Mouse (Mus musculus): ENCODE measurements around the gene Osgep. TPM values are rescaled to one million over a fixed set of nuclear protein-coding genes. Genes with fewer than 3 reads are reported as not detected.
"Not testable (repeated sequence)": the region's sequence is repeated elsewhere in the genome, so short reads cannot be mapped to it uniquely, and the experiment has no call there.

Osgep gene
- polyA plus RNA-seq, 1 experiment from 2014 or later: 172 TPM

DNA sequence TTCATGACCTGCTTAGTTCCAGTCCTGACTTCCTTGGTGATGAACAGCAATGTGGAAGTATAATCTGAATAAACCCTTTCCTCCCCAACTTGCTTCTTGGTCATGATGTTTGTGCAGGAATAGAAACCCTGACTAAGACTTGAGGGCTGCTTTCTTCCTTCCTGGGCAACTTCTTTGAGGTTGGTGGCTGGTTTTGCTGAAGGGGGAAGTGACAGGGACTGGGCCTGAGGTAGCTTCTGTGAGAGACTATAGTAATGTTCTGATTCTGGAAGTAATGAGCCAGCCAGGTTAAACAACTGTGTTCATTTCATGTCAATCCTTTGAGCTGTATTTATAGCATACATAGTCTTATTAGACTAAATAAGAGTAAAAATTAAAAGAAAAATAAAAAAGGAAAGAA lies 59.7 kb downstream of the Osgep start:
- not testable (repeated sequence) for ATAC-seq (ENCODE audit: insufficient read depth, low FRiP score, low TSS enrichment); H3K36me3 ChIP-seq (ENCODE audit: control insufficient read depth, insufficient read depth, low read length); H3K9ac ChIP-seq (ENCODE audit: low read length); H3K4me1 ChIP-seq (ENCODE audit: control insufficient read depth, insufficient read depth, low read length); H3K4me2 ChIP-seq (ENCODE audit: low read depth); H3K9me3 ChIP-seq (ENCODE audit: control insufficient read depth, low read length); DNase-seq (ENCODE audit: low spot score); H3K4me3 ChIP-seq (ENCODE audit: low read depth, low read length); H3K27me3 ChIP-seq (ENCODE audit: control insufficient read depth, insufficient read depth, low read length); H3K27ac ChIP-seq (ENCODE audit: low read depth, low read length)

DNA sequence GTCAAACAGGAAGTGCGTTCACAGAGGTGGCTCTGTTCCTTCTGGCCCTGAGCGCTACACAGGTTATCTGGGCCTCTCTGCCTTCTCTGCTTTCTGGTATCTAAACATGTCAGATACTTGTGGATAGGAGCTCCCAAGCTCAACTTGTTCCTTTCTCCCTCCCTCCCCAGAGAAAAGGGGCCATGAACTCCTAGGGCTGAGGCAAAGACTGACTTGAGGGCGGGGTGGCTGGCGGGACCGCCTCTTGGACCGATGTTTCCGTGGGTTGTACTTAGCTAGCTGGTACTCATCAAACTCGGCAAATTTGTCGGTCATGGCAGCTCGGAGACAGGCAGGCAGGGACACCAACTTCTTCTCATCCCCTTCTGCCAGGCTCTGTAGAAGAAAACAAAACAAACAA lies 62.1 kb downstream of the Osgep start:
- H3K4me1 ChIP-seq (ENCODE audit: control insufficient read depth, insufficient read depth, low read length): no peaks in the 10 kb centered on the region
- DNase-seq (ENCODE audit: low spot score) (no peak), ATAC-seq (ENCODE audit: insufficient read depth, low FRiP score, low TSS enrichment) (no peak)
- H3K9ac ChIP-seq (ENCODE audit: low read length): no peak overlapping the region
- no peak overlapping the region for H3K4me2 ChIP-seq (ENCODE audit: low read depth)
- no peak overlapping the region for H3K27ac ChIP-seq (ENCODE audit: low read depth, low read length)
- no peak overlapping the region for H3K4me3 ChIP-seq (ENCODE audit: low read depth, low read length)
- H3K27me3 ChIP-seq (ENCODE audit: control insufficient read depth, insufficient read depth, low read length): no peaks in the 10 kb centered on the region
- no peaks in the 10 kb centered on the region for H3K9me3 ChIP-seq (ENCODE audit: control insufficient read depth, low read length)
- 93% methylated on average over 10 of the region's 10 CpGs for WGBS
- H3K36me3 ChIP-seq (ENCODE audit: control insufficient read depth, insufficient read depth, low read length): no peaks in the 10 kb centered on the region

Other genes starting within 250 kb of the Osgep start
- not detected in 2 replicates for gene Olfr747, start 231.7 kb downstream of the Osgep start, polyA plus RNA-seq (2014; fragmentation: Nextera tagmentation; extraction: Ambion mirVana)
- not detected in 2 replicates for gene Olfr748, start 217.5 kb downstream of the Osgep start, polyA plus RNA-seq (2014; fragmentation: Nextera tagmentation; extraction: Ambion mirVana)
- not detected in 2 replicates for gene Olfr749, start 179.8 kb downstream of the Osgep start, polyA plus RNA-seq (2014; fragmentation: Nextera tagmentation; extraction: Ambion mirVana)
- 100 and 103 TPM in 2 replicates for gene Ttc5, start 139.4 kb downstream of the Osgep start, polyA plus RNA-seq (2014; fragmentation: Nextera tagmentation; extraction: Ambion mirVana)
- gene Ccnb1ip1, start 117.2 kb downstream of the Osgep start, polyA plus RNA-seq (2014; fragmentation: Nextera tagmentation; extraction: Ambion mirVana): not detected in 2 replicates
- gene Parp2, start 117.1 kb downstream of the Osgep start, polyA plus RNA-seq (2014; fragmentation: Nextera tagmentation; extraction: Ambion mirVana): 62.6 and 65.2 TPM in 2 replicates
- gene Tep1, start 54.3 kb downstream of the Osgep start, polyA plus RNA-seq (2014; fragmentation: Nextera tagmentation; extraction: Ambion mirVana): 4.9 TPM in 2 replicates
- 0.17 and 0.28 TPM in 2 replicates for gene Klhl33, start 27.4 kb downstream of the Osgep start, polyA plus RNA-seq (2014; fragmentation: Nextera tagmentation; extraction: Ambion mirVana)
- 330 and 340 TPM in 2 replicates for gene Apex1, start 75 bp upstream of the Osgep start, polyA plus RNA-seq (2014; fragmentation: Nextera tagmentation; extraction: Ambion mirVana)
- gene Pip4p1, start 6.0 kb upstream of the Osgep start, polyA plus RNA-seq (2014; fragmentation: Nextera tagmentation; extraction: Ambion mirVana): 59.4 and 68.4 TPM in 2 replicates
- gene Pnp, start 6.2 kb upstream of the Osgep start, polyA plus RNA-seq (2014; fragmentation: Nextera tagmentation; extraction: Ambion mirVana): 55.9 and 56.5 TPM in 2 replicates
- gene Gm49342, start 19.6 kb upstream of the Osgep start, polyA plus RNA-seq (2014; fragmentation: Nextera tagmentation; extraction: Ambion mirVana): not detected in 2 replicates
- gene Pnp2, start 31.1 kb upstream of the Osgep start, polyA plus RNA-seq (2014; fragmentation: Nextera tagmentation; extraction: Ambion mirVana): 0.30 and 0.68 TPM in 2 replicates
- not detected in 2 replicates for gene Rnase10, start 82.9 kb upstream of the Osgep start, polyA plus RNA-seq (2014; fragmentation: Nextera tagmentation; extraction: Ambion mirVana)
- gene Rnase9, start 117.0 kb upstream of the Osgep start, polyA plus RNA-seq (2014; fragmentation: Nextera tagmentation; extraction: Ambion mirVana): not detected in 2 replicates
- not detected in 2 replicates for gene Rnase11, start 125.3 kb upstream of the Osgep start, polyA plus RNA-seq (2014; fragmentation: Nextera tagmentation; extraction: Ambion mirVana)
- gene Rnase12, start 132.8 kb upstream of the Osgep start, polyA plus RNA-seq (2014; fragmentation: Nextera tagmentation; extraction: Ambion mirVana): not detected in 2 replicates
- not detected in 2 replicates for gene Olfr750, start 149.5 kb upstream of the Osgep start, polyA plus RNA-seq (2014; fragmentation: Nextera tagmentation; extraction: Ambion mirVana)
- 12.3 and 12.7 TPM in 2 replicates for gene Rnase4, start 166.2 kb upstream of the Osgep start, polyA plus RNA-seq (2014; fragmentation: Nextera tagmentation; extraction: Ambion mirVana)
- gene Ang, start 166.3 kb upstream of the Osgep start, polyA plus RNA-seq (2014; fragmentation: Nextera tagmentation; extraction: Ambion mirVana): 2.2 TPM in 2 replicates
- not detected in 2 replicates for gene Eddm3b, start 189.5 kb upstream of the Osgep start, polyA plus RNA-seq (2014; fragmentation: Nextera tagmentation; extraction: Ambion mirVana)
- 0.22 and 0.57 TPM in 2 replicates for gene Rnase6, start 199.0 kb upstream of the Osgep start, polyA plus RNA-seq (2014; fragmentation: Nextera tagmentation; extraction: Ambion mirVana)
- gene Rnase1, start 221.9 kb upstream of the Osgep start, polyA plus RNA-seq (2014; fragmentation: Nextera tagmentation; extraction: Ambion mirVana): 0.24 and 0.58 TPM in 2 replicates
- gene Rnase2b, start 237.4 kb upstream of the Osgep start, polyA plus RNA-seq (2014; fragmentation: Nextera tagmentation; extraction: Ambion mirVana): not detected in 2 replicates